Mouse (Mus musculus): ENCODE measurements around the gene Slc25a47.

- TF ChIP-seq CTCF (IDR thresholded peaks at IDR 0.05; ENCODE audit: borderline replicate concordance, insufficient read depth, low read length) (no peak), POLR2A (IDR thresholded peaks at IDR 0.05; ENCODE audit: low read depth, low read length) (no peak)
Observed at GRCm38 (mm10) chr12:108858486-108858885, 22.6 kb downstream of the Slc25a47 start.

Data from embryonic fibroblast, embryonic 13.5 days (primary cell).